Mouse (Mus musculus) lung, adult 2 months (tissue): Measurements from ENCODE around the gene Lrmda.

Source experiments
- CTCF ChIP-seq: fragments of 200-500 bp; IDR thresholded peaks from 2 replicates; pipeline ENCODE4 v1.5.1; 2011; ENCODE audit warnings: mild to moderate bottlenecking, low read length, control low read depth; ENCODE audit not compliant: insufficient read depth
- POLR2A ChIP-seq: fragments of 200-500 bp; IDR thresholded peaks from 2 replicates; pipeline ENCODE4 v1.6.1; 2011; ENCODE audit warnings: low read depth, mild to moderate bottlenecking, control low read depth, low read length, borderline replicate concordance; ENCODE audit errors: extremely low read depth

DNA sequence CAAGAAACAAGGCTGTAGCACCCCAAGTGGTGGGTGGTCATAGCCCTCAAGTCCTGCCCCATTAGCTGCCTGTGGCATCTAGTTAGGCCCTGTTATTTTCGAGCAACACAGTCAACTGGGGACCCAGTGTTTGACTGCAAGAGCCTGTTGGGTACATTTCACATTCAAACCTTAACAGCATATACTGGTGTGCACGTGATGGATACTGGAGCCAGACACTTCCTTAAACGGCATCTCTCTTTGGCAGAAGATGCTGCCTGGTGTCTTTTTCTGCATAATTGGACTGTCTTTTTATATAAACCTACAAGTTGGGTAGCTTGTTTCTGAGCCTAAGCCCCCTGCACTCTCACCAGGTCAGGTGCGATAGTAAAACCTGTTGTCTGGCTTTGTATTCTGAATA lies 532.8 kb downstream of the Lrmda start:
- TF ChIP-seq POLR2A (no peak), CTCF (no peak)
